Mouse (Mus musculus): Measurements from ENCODE around the gene Gpr183.

The Gpr183 gene

GRCm38 (mm10) chr14:121958751-121959537, 6.1 kb downstream of the Gpr183 start:
- in situ Hi-C loops (cut with MboI; ENCODE audit: unreplicated experiment in 2 of 2) = no loop called here

- in situ Hi-C loops (cut with MboI; ENCODE audit: unreplicated experiment in 2 of 2) = no loop called here
Observed at GRCm38 (mm10) chr14:121958041-121958750, 6.8 kb downstream of the Gpr183 start.

- in situ Hi-C loops (cut with MboI; ENCODE audit: unreplicated experiment in 2 of 2) = no loop called here
Observed at GRCm38 (mm10) chr14:121957176-121957871, 7.7 kb downstream of the Gpr183 start.

GRCm38 (mm10) chr14:121956291-121956690, 8.7 kb downstream of the Gpr183 start:
- in situ Hi-C loops (cut with MboI; ENCODE audit: unreplicated experiment in 2 of 2) = no loop called here

- in situ Hi-C loops (cut with MboI; ENCODE audit: unreplicated experiment in 2 of 2) = no loop called here
Observed at GRCm38 (mm10) chr14:121955176-121955795, 9.7 kb downstream of the Gpr183 start.

- in situ Hi-C loops (cut with MboI; ENCODE audit: unreplicated experiment in 2 of 2) = no loop called here
Observed at GRCm38 (mm10) chr14:121954608-121955007, 10.4 kb downstream of the Gpr183 start.

GRCm38 (mm10) chr14:121954129-121954528, 10.9 kb downstream of the Gpr183 start:
- in situ Hi-C loops (cut with MboI; ENCODE audit: unreplicated experiment in 2 of 2) = no loop called here

- in situ Hi-C loops (cut with MboI; ENCODE audit: unreplicated experiment in 2 of 2) = no loop called here
Observed at GRCm38 (mm10) chr14:121952046-121952400, 13.0 kb downstream of the Gpr183 start.

- in situ Hi-C loops (cut with MboI; ENCODE audit: unreplicated experiment in 2 of 2) = no loop called here
Observed at GRCm38 (mm10) chr14:121951399-121952045, 13.5 kb downstream of the Gpr183 start.

GRCm38 (mm10) chr14:121949897-121950296, 15.1 kb downstream of the Gpr183 start:
- in situ Hi-C loops (cut with MboI; ENCODE audit: unreplicated experiment in 2 of 2) = no loop called here

GRCm38 (mm10) chr14:121949436-121949835, 15.6 kb downstream of the Gpr183 start:
- in situ Hi-C loops (cut with MboI; ENCODE audit: unreplicated experiment in 2 of 2) = no loop called here

- in situ Hi-C loops (cut with MboI; ENCODE audit: unreplicated experiment in 2 of 2) = no loop called here
Observed at GRCm38 (mm10) chr14:121947966-121948365, 17.0 kb downstream of the Gpr183 start.

GRCm38 (mm10) chr14:121947201-121947760, 17.7 kb downstream of the Gpr183 start:
- in situ Hi-C loops (cut with MboI; ENCODE audit: unreplicated experiment in 2 of 2) = no loop called here

- in situ Hi-C loops (cut with MboI; ENCODE audit: unreplicated experiment in 2 of 2) = no loop called here
Observed at GRCm38 (mm10) chr14:121946728-121947127, 18.3 kb downstream of the Gpr183 start.

GRCm38 (mm10) chr14:121946131-121946530, 18.9 kb downstream of the Gpr183 start:
- in situ Hi-C loops (cut with MboI; ENCODE audit: unreplicated experiment in 2 of 2) = no loop called here

GRCm38 (mm10) chr14:121939582-121939981, 25.4 kb downstream of the Gpr183 start:
- in situ Hi-C loops (cut with MboI; ENCODE audit: unreplicated experiment in 2 of 2) = loop anchor here in 1 of 2 experiments (5.0 to 10.0 kb wide), 2 partner anchors 48 to 185 kb away; no protein-coding TSS in a partner anchor

- in situ Hi-C loops (cut with MboI; ENCODE audit: unreplicated experiment in 2 of 2) = loop anchor here in 1 of 2 experiments (5.0 to 10.0 kb wide), 2 partner anchors 49 to 186 kb away; no protein-coding TSS in a partner anchor
Observed at GRCm38 (mm10) chr14:121938256-121939191, 26.5 kb downstream of the Gpr183 start.

GRCm38 (mm10) chr14:121937601-121938255, 27.3 kb downstream of the Gpr183 start:
- in situ Hi-C loops (cut with MboI; ENCODE audit: unreplicated experiment in 2 of 2) = loop anchor here in 1 of 2 experiments (5.0 to 10.0 kb wide), 2 partner anchors 50 to 187 kb away; no protein-coding TSS in a partner anchor

All from v-Abl transformed pro-B cells (cell line).